Mouse (Mus musculus) central nervous system, embryonic 14 days (tissue): ENCODE measurements around the gene BC028528. TPM values are rescaled to one million over a fixed set of nuclear protein-coding genes. Genes with fewer than 3 reads are reported as not detected.

Experiments
- polyA plus RNA-seq: library from polyadenylated mRNA; depleted of rRNA; stranded (reverse); fragments of >200 nt; gene quantifications from 2 replicates; pipeline ENCODE4 v1.2.3, GENCODE M21; 2012; rRNA removed

Gene BC028528
- polyA plus RNA-seq, result 11.9 and 13.1 TPM in 2 replicates

DNA sequence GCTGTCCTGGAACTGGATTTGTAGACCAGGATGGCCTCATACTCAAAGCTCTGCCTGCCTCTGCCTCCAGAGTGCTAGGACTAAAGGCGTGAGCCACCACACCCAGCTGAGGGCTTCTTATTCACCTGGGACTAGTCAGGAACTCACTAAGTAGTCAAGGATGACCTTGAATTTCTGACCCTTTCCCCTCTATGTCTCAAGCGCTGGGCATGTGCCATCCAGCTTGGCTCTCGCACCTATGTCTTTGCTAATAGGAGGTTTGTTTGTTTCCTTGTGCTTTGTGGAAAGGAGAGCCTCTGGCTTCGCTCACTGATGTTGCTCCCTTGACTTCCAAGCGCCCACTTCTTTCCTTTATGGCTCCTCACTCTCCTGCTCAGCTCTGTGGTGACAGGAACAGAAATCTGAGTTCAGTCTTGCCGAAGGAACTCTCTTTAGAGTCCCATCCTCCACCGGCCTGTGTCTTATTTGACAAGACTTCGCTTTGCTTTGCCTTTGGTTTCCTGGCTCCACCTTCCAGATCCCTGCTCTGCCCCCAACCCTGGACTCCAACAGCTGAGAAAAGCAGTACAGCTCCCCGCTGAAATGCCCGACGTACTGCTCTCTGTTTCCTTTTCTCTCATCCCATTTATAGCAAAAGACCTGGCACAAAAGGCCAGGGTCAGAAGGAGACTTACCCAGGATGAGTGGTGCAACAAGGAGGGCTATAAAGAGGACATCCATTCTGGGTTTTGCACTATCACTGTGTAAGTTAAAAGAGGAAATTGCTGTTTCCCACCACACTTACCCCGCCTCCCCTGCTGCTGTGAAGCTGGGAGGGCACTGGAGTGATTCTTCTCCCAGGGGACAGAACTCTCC lies at the start of gene BC028528:
Gene BC028528, minus strand, starts transcription at position 795 of the 855 bp plus-strand sequence.

DNA sequence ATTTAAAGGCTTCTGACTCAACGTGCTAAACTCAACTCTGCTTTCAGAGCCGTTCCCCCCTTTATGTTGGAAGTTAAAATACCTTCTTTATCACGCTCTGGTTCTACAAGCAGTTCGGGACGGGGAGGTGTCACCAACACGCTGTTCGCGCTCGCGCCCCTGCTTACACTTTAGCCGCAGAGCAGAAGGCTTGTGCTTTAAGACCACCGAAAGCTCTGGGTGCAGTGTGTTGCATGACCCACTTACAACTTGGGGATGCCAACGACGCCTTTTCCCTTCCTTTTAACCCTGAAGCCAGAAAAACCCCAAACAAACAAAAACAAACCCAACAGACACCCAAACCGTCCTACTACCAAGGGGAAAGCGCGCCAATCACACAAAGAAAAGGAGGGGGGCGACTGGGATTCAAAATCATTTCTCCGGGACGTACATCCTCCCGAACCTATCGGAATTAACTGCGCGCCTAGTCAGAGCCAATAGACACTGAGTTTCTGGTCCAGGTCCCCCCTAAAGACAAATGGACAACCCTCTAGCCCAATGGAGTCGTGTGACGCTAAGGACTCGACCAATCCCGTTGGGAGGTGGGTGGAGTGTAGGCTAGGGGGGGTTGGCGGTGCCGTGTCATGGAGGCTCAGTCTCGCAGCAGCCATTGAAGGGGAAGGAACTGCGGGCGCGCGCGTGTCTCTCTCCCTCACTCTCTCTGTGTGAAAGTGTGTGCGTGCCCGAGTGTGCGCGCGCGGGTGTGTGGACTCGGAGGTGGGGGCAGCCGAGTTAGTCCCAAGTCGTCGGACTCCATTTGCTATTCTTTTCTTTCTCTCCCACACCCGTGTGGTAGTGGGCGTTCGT lies 37.1 kb upstream of the BC028528 start, which contains the start of gene Anp32e:
Gene Anp32e, plus strand, starts transcription at position 589 of the 846 bp plus-strand sequence.

DNA sequence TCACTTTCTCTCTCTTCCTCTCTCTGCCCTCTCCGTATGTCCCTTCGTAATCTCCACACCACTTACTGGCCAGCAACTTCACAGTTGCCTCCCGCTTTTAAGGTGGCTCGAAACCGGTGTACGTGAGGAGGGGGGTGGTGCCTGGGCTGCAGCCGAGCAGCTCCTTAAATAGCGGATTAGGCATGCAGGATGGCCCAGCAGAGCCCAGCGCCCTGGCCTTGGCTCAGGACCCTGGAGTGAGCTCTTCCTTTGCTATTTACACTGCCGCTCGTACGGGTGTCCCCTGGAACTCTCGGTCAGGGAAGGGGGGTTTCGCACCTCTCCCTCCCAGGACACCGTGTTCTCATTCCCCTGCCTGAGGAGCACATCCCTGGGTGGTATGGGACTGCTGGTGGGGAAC lies 12.8 kb upstream of the BC028528 start, which contains the start of gene Car14:
Gene Car14, minus strand, starts transcription at position 124 of the 400 bp plus-strand sequence.

DNA sequence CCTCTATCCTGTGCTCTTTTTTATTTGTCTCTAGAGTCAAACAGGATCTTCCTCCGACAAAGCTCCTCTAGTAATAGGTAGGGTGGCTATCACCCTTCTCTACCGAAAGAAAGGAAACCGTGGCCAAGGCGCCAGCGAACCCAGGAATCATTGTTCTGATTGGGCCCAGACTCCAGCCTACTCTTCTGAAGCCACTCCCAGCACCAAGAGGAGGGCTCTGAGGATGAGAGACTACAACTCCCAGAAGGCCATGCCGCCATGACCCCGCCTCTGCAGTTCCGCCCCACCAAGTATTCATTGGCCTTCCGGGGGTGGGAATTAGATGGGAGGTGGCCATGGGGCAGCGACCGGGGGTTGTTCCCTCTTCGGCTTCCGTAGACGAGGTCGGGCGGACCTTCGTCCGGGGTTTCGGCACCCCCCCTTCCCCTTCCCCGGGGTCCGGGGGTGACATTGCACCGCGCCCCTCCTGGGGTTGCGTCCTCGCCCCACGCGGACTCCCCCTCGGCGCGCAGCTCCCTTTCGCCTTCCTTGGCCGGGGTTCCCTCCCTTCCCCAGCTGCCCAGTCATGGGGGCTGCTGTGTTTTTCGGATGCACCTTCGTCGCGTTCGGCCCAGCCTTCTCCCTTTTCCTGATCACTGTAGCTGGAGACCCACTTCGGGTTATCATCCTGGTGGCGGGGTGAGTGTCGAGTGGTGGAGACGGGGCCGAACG lies 2.0 kb upstream of the BC028528 start, which contains the start of gene Aph1a:
Gene Aph1a, plus strand, starts transcription at position 364 of the 711 bp plus-strand sequence.

DNA sequence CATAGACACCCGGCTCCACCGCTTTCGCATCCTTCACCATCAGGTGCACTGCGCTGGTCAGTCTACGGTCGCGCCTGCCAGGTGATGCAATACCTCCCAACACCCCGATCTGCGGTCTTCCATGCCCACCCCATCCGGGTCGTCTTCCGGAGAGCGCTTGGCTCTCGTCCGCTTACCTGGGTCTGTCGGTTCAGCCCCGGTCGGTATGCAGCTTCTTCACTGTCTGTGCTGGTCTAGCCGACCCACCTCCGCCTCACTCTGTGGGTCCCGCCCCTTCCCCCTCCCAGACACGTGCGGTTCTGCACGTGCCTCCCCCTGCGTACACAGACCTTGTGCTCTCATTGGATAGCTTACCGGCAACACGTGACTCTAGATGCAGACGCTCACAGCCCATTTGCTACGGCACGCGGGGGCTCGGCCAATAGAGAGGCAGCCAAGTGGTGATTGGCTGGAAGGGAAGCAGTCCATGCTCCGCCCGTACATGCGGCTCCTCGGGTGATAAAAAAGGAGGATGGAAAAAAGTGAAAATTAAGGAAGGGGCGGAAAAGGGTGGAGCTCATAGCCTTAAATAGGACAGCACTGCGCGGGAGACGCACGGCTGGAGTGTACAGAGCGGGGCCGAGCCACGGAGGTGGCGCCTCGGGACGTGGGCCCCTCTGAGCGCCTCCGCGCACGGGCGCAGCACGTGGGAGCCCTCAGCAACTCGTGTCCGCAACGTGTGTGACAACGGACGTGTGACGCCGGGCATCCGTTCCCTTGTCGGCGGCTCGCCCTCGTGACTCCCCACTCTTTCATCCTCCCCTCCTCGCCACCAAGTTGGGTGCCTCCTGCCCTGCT lies 9.6 kb downstream of the BC028528 start, which contains the start of gene Ciart:
Gene Ciart, minus strand, starts transcription at position 273 of the 837 bp plus-strand sequence.

DNA sequence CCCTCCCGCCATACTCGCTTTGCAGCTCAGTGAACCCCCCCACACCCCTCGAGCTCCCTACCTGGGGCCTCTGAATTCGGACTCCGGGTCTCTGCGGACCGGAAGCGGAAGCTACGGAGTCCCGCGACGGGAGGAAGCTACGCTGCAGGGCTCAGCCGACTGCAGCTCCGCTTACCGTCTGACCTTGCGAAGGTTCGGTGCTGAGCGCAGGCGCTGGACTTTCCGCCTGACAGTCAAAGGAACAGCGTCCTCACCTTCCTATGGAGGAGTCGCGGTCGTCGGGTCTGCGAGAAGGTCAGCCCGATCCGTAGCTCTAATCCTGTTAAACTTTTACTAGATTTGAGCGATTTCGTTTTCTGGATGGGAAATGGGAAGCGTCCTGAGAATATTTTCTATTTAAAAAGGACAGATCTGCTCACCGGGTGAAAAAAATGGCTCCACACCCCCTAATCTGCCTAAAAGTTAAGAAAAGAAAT lies 20.4 kb downstream of the BC028528 start, which contains the start of gene Mrps21:
Gene Mrps21, minus strand, starts transcription at position 128 of the 476 bp plus-strand sequence.

DNA sequence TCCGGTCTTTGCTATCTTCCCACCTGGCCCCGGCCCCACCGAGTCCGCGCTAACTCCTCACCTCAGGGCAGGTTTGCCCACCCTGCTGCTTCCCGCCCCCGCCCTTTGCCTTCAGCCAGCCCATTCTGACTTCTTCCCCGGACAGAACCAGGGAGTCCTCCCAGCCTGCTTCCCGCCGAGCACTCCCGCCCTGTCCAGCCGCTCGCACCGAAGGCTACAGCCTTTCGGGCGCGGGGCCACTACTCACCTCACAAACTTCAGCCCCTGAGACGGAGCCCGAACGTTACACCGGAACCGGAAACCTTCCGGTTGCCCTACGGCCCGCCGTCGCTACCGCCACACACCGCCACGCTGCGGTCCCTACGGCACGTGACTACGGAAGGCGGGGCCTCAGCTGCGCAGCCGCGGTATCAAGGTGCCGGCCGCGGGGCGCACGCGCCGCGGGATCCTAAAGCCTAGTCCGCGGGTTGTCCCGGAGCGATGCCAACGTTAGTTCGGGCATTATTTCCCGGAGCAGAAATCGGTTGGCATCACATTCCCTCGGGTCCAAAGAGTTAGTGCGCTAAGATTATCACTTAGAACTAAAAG lies 36.2 kb downstream of the BC028528 start, which contains the start of gene Prpf3:
Gene Prpf3, minus strand, starts transcription at position 384 of the 588 bp plus-strand sequence.

Other genes starting within 250 kb of the BC028528 start
- gene Mcl1, start 233.2 kb downstream of the BC028528 start, polyA plus RNA-seq, result 68.8 and 72.7 TPM in 2 replicates
- 0.23 and 0.59 TPM in 2 replicates for gene Adamtsl4, start 204.1 kb downstream of the BC028528 start, polyA plus RNA-seq
- 17.1 and 18.8 TPM in 2 replicates for gene Ecm1, start 152.4 kb downstream of the BC028528 start, polyA plus RNA-seq
- 44.4 and 45.8 TPM in 2 replicates for gene Tars2, start 131.8 kb downstream of the BC028528 start, polyA plus RNA-seq
- gene Rprd2, start 73.1 kb downstream of the BC028528 start, polyA plus RNA-seq, result 21.9 and 24.5 TPM in 2 replicates
- 53.4 and 56.5 TPM in 2 replicates for gene Prpf3, start 36.1 kb downstream of the BC028528 start, polyA plus RNA-seq
- 186 and 193 TPM in 2 replicates for gene Mrps21, start 20.5 kb downstream of the BC028528 start, polyA plus RNA-seq
- gene Ciart, start 9.8 kb downstream of the BC028528 start, polyA plus RNA-seq, result 4.1 and 4.7 TPM in 2 replicates
- 89.3 and 92.6 TPM in 2 replicates for gene Aph1a, start 2.0 kb upstream of the BC028528 start, polyA plus RNA-seq
- 9.8 and 13.0 TPM in 2 replicates for gene Car14, start 12.7 kb upstream of the BC028528 start, polyA plus RNA-seq
- 162 and 193 TPM in 2 replicates for gene Anp32e, start 37.2 kb upstream of the BC028528 start, polyA plus RNA-seq
- gene Plekho1, start 104.0 kb upstream of the BC028528 start, polyA plus RNA-seq, result 186 and 227 TPM in 2 replicates
- 33.9 and 36.1 TPM in 2 replicates for gene Vps45, start 166.5 kb upstream of the BC028528 start, polyA plus RNA-seq
- gene Otud7b, start 212.5 kb upstream of the BC028528 start, polyA plus RNA-seq, result 8.3 and 10.5 TPM in 2 replicates